Mouse (Mus musculus): ENCODE measurements around the gene Slc39a11.
A peak's percentile ranks its signal among the peaks of the same experiment; 100 is the strongest.
"Not testable (repeated sequence)": the region's sequence is repeated elsewhere in the genome, so short reads cannot be mapped to it uniquely, and the experiment has no call there.

Gene Slc39a11

DNA sequence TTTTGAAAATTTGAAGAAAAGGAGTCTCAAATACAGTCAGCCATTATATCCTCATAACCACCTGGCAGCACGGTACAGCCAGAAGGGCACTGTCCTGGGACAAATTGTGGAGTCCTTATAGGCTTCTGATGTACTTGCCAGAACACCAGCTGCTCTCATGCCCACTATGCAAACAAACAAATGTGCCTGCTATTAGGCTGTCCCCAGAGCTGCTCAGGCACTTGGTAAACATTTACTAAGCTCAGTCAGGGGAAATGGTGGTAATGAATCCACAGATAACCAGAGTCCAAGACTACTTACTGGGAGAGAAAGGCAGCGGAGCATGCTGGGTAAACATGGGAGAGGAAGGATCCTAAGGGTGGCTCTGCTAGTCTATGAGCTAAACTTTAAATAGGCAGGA, 17.2 kb upstream of the Slc39a11 start:
- no peak for DNase-seq (ENCODE audit: low read depth)

GRCm38 (mm10) chr11:113666648-113667047, 16.8 kb upstream of the Slc39a11 start:
- DNase-seq (ENCODE audit: low read depth): no peak

DNA sequence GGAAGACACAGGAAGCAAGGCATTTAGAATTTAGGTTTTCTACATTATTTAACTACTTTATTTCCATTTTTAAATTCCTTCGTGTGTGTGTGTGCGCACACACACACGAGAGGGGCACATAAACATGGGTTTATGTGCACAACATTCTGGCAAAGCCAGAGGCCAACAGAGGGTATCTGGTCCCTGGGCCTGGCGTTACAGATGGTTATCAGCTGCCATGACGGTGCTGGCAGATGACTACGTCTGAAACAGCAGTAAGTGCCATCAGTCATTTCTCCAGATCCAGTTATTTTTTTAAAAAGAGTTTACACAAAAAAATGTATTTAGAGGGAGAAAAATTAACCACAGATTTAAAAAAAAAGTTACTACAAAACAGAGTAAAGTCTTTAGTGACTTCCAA, 16.3 kb upstream of the Slc39a11 start:
- no peak for DNase-seq (ENCODE audit: low read depth)

DNA sequence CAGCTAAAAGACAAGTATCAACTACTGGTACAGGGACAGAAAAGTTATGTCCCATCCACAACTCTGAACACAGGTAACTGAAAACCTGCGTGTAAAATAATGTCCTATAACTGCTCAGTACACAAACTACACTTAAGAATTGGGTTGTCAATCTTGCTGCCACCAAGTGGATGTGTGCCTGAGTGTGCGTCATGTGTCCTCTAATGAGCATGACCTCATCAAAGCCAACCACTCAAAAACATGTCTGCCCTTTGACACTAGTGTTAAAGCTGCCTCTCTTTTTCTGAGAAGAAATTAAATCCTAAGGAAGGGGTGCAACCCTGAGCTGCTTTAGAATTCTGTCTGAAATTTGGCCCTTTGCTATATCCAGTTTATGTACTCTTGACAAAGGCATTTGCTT, 14.4 kb upstream of the Slc39a11 start:
- DNase-seq (ENCODE audit: low read depth): no peak

- DNase-seq (ENCODE audit: low read depth): no peak
These were observed 12.0 kb upstream of the Slc39a11 start for GRCm38 (mm10) chr11:113661835-113662351.

- DNase-seq (ENCODE audit: low read depth): no peak
These were observed 11.1 kb upstream of the Slc39a11 start for GRCm38 (mm10) chr11:113660940-113661339.

GRCm38 (mm10) chr11:113660213-113660612, 10.3 kb upstream of the Slc39a11 start:
- not testable (repeated sequence) for DNase-seq (ENCODE audit: low read depth)

DNA sequence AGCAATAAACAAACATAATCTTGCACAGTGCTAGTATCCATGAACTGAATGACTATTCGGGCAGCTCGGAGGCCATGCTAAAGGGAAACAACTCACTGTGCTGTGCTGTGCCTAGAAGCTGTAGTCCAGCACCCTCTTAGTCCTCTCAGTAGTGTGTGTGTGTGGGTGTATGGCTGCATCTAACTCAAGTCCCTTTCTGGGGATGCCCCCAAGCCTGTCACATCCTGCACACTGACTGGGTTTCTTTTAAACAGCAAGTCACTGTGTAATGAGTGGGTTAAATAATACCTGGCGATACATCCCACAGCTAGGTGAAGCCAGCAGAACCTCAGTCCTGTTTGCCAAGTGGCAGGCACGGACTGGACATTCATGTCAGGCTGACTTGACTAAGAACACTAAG, 8.9 kb upstream of the Slc39a11 start:
- DNase-seq (ENCODE audit: low read depth): no peak

- no peak for DNase-seq (ENCODE audit: low read depth)
These were observed 8.4 kb upstream of the Slc39a11 start for GRCm38 (mm10) chr11:113658319-113658718.

- no peak for DNase-seq (ENCODE audit: low read depth)
These were observed 7.3 kb upstream of the Slc39a11 start for GRCm38 (mm10) chr11:113657221-113657620.

DNA sequence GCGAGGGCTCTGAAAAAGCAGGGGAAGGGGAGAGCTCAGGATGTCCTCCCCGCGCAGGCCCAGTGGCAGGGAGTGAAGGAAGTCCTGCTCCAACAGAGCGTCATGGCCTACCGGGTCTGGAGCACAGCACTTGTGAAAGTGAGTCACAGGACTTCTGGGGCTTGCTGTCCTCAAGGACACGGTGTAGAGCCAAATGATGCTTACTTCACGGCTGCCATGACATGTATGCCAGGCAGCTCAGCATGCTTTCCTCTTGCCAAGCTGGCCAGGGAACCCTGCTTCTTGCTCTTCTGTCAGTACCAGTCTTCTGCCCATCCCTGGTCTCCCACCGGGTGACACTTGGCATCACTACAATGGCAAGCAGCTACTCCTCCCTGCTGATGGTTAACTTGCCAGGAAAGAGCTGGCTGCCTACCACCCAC, 6.6 kb upstream of the Slc39a11 start:
- no peak for DNase-seq (ENCODE audit: low read depth)

- no peak for DNase-seq (ENCODE audit: low read depth)
These were observed 4.8 kb upstream of the Slc39a11 start for GRCm38 (mm10) chr11:113654561-113655270.

DNA sequence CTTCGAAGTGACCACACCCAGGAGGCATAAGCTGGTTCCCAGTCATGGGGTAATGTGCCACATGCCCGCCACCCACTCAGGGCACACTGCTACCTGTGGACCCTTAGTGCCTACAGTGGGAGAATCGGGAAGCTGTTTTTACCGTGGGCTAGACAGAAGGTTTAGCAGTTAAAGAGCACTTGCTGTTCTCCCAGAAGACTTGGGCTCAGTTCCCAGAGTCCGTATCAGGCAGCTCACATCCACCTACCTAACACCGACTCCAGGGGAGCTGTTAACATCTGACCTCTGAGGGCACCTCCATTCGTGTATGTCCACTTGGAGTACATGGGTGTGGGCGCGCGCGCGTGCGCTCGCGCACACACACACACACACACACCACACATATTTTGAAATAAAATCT, 4.2 kb upstream of the Slc39a11 start:
- DNase-seq (ENCODE audit: low read depth): no peak

DNA sequence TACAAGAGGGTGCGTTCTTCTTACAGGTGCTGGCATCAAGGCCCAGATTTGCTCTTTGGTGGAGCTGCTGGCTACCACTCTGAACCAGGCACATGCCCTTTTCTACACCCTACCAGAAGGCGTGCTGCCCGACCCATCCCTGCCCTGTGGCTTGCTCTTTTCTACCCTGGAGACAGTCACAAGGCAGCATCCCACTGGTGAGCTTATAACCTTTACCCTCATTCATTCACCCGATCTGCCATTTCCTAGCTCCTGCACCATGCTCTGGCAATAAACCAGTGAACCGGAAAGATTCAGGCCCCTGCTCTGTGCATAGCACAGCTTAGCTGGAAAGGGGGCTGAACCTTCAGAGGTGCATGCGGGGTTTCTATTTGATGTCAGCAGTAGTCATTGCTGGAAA, 2.6 kb upstream of the Slc39a11 start:
- no peak for DNase-seq (ENCODE audit: low read depth)

- no peak for DNase-seq (ENCODE audit: low read depth)
These were observed 2.0 kb upstream of the Slc39a11 start for GRCm38 (mm10) chr11:113651907-113652273.

GRCm38 (mm10) chr11:113651206-113651906, 1.5 kb upstream of the Slc39a11 start:
- no peak for DNase-seq (ENCODE audit: low read depth)

DNA sequence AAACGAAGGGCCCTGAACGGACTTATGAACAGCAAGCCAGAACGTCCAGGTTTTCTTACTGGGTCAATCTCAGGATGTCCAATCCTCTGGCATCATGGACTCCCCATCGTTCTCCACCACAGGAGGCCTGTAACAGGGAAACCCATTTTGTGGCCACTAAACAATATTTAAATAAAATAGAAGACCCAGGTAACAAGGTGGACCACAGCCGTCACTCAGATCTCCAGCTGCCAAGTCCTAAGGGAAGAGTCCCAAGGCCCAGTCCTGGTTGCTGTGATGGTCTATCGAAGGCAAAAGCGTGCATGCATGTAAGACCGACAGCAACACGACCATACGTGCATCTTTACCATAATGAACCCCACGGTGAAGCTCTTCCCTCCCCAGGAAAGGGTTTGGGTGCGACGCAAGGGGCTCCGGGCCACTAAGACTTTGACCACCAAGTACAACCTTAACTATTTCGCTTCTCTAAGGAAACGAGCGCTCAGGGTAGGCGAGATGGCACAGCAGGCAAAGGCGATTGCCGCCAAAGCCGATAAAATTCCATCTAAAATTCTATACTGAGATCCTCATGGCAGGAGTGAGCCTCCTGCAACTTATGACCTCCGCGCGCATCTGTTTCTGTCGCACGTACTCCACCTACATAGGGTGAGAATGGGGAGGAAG, 1.1 kb downstream of the Slc39a11 start, which contains the start of gene Cog1:
Gene Cog1 (plus strand): TSS at position 480 of the 663 bp plus-strand sequence.
- no peak for DNase-seq (ENCODE audit: low read depth)

- DNase-seq (ENCODE audit: low read depth): peak; percentile 70
These were observed 1.7 kb downstream of the Slc39a11 start for GRCm38 (mm10) chr11:113648152-113648551.

- no peak for DNase-seq (ENCODE audit: low read depth)
These were observed 4.7 kb downstream of the Slc39a11 start for GRCm38 (mm10) chr11:113645181-113645580.

DNA sequence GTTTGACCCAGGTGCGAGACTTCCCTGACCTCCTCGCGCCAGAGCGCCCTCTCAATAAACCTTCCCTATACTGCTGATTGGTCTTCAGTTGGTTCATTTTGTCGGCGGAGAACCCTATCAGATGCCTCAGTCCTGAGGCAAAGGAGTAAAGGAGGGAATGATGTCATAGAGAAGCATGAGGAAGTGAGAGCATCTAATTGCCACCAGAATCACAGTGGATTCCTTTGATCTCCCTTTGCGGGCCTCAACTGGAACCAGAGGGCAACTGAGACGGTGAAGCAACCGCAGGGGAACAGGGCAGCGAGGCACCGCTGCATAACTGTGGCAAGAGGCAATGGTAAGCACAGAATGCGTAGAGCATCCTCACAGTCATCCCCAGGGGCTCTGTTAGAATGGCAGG, 11.2 kb downstream of the Slc39a11 start:
- DNase-seq (ENCODE audit: low read depth): no peak

GRCm38 (mm10) chr11:113634699-113635121, 15.2 kb downstream of the Slc39a11 start:
- DNase-seq (ENCODE audit: low read depth): no peak

GRCm38 (mm10) chr11:113633398-113633797, 16.5 kb downstream of the Slc39a11 start:
- DNase-seq (ENCODE audit: low read depth): no peak

- DNase-seq (ENCODE audit: low read depth): no peak
These were observed 17.6 kb downstream of the Slc39a11 start for GRCm38 (mm10) chr11:113632303-113632702.
